Mouse (Mus musculus): ENCODE measurements around the gene Camk2g. TPM values are rescaled to one million over a fixed set of nuclear protein-coding genes. Genes with fewer than 3 reads are reported as not detected.

Camk2g gene
- polyA plus RNA-seq, 1 experiment from 2014 or later: 49.1 TPM

DNA sequence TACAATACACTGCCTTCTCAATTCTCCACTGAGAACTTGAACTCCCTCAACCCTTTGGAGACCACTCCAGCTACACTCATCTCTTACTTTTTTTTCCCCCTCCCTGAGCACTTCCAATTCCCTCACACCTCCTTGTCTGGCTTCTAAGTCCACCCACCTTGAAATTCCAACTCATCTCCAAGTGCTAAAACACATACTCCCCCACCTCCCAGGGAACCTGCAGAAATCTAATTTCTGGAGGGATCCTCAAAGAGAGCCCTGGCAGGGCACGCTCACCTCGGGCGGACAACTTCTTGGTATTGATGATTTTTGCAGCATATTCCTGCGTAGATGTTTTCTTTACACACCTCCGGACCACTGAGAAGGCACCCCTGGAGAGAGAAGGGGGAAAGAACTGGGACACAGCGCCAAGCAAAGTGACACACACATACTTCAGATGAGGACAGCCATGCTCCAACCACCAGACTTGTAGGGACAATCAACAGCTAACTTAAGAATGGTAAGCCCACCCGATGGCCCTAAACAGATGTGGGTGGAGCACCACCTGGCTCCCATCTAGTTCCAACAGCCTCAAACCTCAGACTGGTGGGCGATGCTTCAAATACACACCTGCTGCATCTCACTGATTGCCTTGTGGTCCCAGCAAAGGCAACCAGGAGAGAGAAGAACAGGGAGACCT is 1.5 kb downstream of the Camk2g start:
- H3K9me3 ChIP-seq: no peaks in the 10 kb centered on the region
- H3K27ac ChIP-seq: no peak overlapping the region
- 68% methylated on average over 8 of the region's 8 CpGs for WGBS
- H3K4me2 ChIP-seq: peak overlapping the region; percentile 85
- ATAC-seq (ENCODE audit: insufficient read depth, low FRiP score, low read depth): no peak
- H3K4me3 ChIP-seq (replicated peaks): peak overlapping the region; percentile 82
- H3K4me1 ChIP-seq: peaks cover 18% of the 10 kb centered on the region
- no peaks in the 10 kb centered on the region for H3K27me3 ChIP-seq (replicated peaks)
- peaks cover 19% of the 10 kb centered on the region for H3K36me3 ChIP-seq
- H3K9ac ChIP-seq: peak overlapping the region; percentile 50; the same call in 1 of the 2 replicates

DNA sequence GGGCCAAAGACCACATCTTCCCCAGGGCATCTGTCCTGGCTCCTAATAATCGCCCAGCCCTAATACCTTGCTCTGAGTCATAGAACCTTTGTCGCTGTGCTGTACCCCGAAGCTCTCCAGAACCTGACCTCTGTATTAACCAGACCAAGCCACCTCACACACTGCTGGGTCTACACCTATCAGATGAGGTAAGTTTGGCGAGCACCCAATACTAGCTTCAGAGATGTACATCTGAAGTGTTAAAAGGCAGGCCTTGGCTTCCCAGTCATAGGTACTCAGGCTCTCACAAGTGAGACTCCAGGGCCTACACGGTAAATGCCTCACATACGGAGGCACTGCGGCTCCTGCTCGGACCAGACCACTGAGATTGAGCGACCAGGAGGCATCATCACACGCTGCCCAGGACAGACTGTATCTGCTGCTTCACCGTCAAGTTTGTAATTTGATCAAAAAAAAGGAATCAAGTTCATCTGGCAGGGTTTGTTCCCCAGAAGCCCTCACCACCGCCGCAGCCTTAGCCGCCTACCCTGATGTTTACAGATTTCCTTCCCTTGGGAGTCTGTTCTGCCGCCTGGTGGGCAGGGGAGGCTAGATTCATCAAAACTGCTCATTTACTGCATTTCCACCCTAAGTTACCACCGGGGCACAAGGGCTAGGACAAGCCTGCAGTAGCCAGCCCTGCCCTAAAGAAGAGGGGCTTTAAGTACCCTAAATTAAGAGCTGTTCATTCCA is 2.2 kb downstream of the Camk2g start:
- no peak for ATAC-seq (ENCODE audit: insufficient read depth, low FRiP score, low read depth)

DNA sequence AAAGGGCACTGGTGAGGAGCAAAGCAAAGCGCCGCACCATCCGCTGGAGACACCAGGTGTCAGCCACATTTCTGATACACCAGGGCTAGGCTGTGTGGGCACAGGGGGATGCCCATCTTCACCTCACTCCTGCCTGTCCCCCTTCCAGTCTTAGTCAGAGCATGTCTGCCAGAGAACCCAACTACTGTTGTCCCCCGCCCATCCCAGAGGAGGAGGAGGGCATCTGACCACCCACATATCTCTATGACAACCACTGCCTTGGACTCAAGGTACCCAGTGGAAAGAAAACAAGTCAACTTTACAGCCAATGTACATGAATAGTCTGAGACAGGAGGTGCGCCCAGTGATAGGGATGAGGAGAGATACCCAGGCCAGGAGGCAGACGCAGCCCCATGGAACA is 2.9 kb downstream of the Camk2g start:
- no peak overlapping the region for H3K4me2 ChIP-seq
- ATAC-seq (ENCODE audit: insufficient read depth, low FRiP score, low read depth): no peak
- no peaks in the 10 kb centered on the region for H3K27me3 ChIP-seq (replicated peaks)
- no peak overlapping the region for H3K27ac ChIP-seq
- peaks cover 28% of the 10 kb centered on the region for H3K4me1 ChIP-seq
- 96% methylated on average over 6 of the region's 6 CpGs for WGBS
- no peak overlapping the region for H3K9ac ChIP-seq
- H3K36me3 ChIP-seq: peaks cover 19% of the 10 kb centered on the region
- no peaks in the 10 kb centered on the region for H3K9me3 ChIP-seq
- H3K4me3 ChIP-seq (replicated peaks): no peak overlapping the region

More for the DNA sequence above, 2.2 kb downstream of the Camk2g start:
- no peak overlapping the region for H3K27ac ChIP-seq
- no peak overlapping the region for H3K4me3 ChIP-seq (replicated peaks)
- no peak overlapping the region for H3K9ac ChIP-seq
- peaks cover 21% of the 10 kb centered on the region for H3K4me1 ChIP-seq
- H3K4me2 ChIP-seq: no peak overlapping the region
- 74% methylated on average over 16 of the region's 16 CpGs for WGBS
- H3K27me3 ChIP-seq (replicated peaks): no peaks in the 10 kb centered on the region
- H3K36me3 ChIP-seq: peaks cover 19% of the 10 kb centered on the region
- H3K9me3 ChIP-seq: no peaks in the 10 kb centered on the region

DNA sequence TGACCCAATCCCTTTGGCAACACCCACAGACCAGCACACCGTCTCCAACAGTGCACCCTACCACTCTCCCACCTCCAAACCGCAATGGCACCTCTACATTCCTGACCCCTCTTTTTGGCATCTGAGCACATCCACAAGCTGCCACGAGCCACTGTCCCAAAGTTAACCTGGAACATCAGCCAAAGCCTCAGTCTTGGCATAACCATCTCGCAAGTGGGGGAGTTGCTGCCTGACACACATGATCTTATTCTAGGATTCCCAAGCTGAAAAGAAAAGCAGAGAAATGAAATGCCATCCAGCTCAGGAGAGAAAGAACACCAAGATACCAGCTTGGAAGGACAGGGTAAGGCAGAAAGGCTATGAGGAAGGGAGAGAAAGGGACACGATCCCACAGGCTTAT is 3.4 kb downstream of the Camk2g start:
- H3K9ac ChIP-seq: no peak overlapping the region
- H3K27me3 ChIP-seq (replicated peaks): no peaks in the 10 kb centered on the region
- H3K4me1 ChIP-seq: peaks cover 30% of the 10 kb centered on the region
- no peaks in the 10 kb centered on the region for H3K9me3 ChIP-seq
- no peak overlapping the region for H3K27ac ChIP-seq
- H3K36me3 ChIP-seq: peaks cover 19% of the 10 kb centered on the region
- ATAC-seq (ENCODE audit: insufficient read depth, low FRiP score, low read depth): no peak
- no peak overlapping the region for H3K4me2 ChIP-seq
- H3K4me3 ChIP-seq (replicated peaks): no peak overlapping the region
- WGBS: 91% methylated on average over 5 of the region's 5 CpGs

DNA sequence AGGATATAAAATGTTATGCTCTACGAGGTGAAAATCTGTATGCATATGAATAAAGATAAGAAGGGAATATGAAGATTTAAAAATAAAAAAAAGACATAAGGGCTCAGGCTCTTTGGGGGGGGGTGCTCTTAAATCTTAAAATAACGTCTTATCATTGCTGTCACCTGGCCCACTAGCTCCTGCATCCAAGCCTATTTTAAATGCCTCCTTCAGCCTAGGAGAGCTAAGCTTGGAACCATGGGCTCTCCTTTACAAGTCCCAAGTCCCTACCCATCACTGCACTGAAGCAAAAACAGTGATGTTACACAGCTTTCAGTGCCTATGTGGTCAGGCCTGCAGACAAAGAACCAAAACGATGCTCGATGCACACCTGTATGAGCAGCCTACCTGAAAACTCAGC is 4.3 kb downstream of the Camk2g start:
- 86% methylated on average over 4 of the region's 4 CpGs for WGBS
- Histone ChIP-seq H3K9me3 (no peaks in the 10 kb centered on the region), H3K27me3 (replicated peaks) (no peaks in the 10 kb centered on the region), H3K36me3 (peaks cover 22% of the 10 kb centered on the region), H3K4me3 (replicated peaks) (no peak overlapping the region), H3K9ac (no peak overlapping the region), H3K27ac (no peak overlapping the region), H3K4me2 (no peak overlapping the region), H3K4me1 (peaks cover 30% of the 10 kb centered on the region)
- ATAC-seq (ENCODE audit: insufficient read depth, low FRiP score, low read depth): no peak

DNA sequence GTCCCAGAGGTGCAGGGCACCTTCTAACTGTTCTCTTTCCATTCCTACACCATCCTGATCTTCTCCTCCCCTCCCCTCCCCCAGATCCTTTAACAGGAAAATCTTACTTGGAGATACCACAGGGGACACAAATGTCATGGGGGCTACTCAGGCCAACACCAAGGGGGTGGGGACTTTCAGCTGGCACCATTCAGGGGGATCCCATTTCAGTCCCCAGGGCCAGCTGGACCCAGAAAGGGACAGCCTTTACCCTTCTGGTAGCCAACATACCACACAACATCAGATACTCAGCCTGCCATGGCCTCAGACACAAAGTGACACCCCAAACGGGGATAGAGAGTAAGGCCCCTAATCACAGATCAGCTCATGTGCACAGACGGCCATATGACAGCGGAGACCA is 5.7 kb downstream of the Camk2g start:
- H3K9ac ChIP-seq: no peak overlapping the region
- H3K4me1 ChIP-seq: peaks cover 30% of the 10 kb centered on the region
- no peaks in the 10 kb centered on the region for H3K27me3 ChIP-seq (replicated peaks)
- H3K27ac ChIP-seq: no peak overlapping the region
- WGBS: 77% methylated on average over 3 of the region's 3 CpGs
- ATAC-seq (ENCODE audit: insufficient read depth, low FRiP score, low read depth): no peak
- peaks cover 23% of the 10 kb centered on the region for H3K36me3 ChIP-seq
- no peak overlapping the region for H3K4me2 ChIP-seq
- no peaks in the 10 kb centered on the region for H3K9me3 ChIP-seq
- no peak overlapping the region for H3K4me3 ChIP-seq (replicated peaks)

DNA sequence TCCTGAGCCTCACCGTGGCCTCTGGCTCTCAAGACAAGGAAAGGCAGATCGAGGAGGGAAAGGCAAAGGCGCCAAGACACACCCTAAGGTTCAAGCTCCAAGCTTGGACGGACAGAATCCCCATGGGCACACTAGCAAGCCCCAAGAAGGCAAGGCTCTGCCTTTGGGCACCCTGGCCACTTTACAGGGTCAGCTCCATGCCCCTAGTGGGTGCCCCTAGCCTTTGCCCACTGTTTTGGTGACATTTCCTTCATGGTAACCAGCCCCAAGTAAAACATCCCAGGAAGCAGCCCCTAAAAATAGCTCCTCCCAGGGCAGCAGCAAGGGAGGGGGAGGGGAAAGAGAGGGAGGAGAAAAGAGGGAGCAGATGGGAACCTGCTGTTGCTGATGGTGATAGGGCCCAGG is 7.3 kb downstream of the Camk2g start:
- WGBS: 60% methylated on average over 4 of the region's 4 CpGs
- H3K27ac ChIP-seq: 0 out of 2 replicates have a peak overlapping the region, but pooled peaks have one; percentile 22
- H3K4me1 ChIP-seq: peaks cover 16% of the 10 kb centered on the region
- H3K9me3 ChIP-seq: no peaks in the 10 kb centered on the region
- no peak overlapping the region for H3K4me2 ChIP-seq
- no peaks in the 10 kb centered on the region for H3K27me3 ChIP-seq (replicated peaks)
- ATAC-seq (ENCODE audit: insufficient read depth, low FRiP score, low read depth): no peak
- no peak overlapping the region for H3K4me3 ChIP-seq (replicated peaks)
- peaks cover 21% of the 10 kb centered on the region for H3K36me3 ChIP-seq
- no peak overlapping the region for H3K9ac ChIP-seq

DNA sequence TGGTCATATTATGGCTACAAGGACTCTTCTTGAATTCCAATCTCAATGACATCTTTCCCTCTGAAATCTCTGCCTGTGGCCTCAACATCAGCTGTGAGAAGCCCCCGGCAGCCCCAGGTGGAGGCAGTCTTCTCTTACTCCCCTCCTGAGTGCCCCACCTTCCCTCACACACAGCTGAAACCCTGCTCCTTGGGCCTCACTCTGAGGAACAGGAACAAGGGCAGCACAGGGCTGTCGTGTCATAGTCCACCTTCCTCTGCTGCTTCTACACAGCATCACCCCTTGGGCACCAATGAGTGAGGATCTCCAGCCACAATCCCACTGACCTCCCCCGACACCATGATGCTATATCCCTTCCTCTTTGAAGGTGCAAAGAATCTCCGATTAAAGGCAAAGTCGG is 7.9 kb downstream of the Camk2g start:
- 79% methylated on average over 5 of the region's 5 CpGs for WGBS
- Histone ChIP-seq H3K4me1 (peaks cover 12% of the 10 kb centered on the region), H3K4me3 (replicated peaks) (no peak overlapping the region), H3K9me3 (no peaks in the 10 kb centered on the region), H3K27me3 (replicated peaks) (no peaks in the 10 kb centered on the region), H3K4me2 (no peak overlapping the region), H3K9ac (no peak overlapping the region), H3K36me3 (peaks cover 17% of the 10 kb centered on the region), H3K27ac (no peak overlapping the region)
- ATAC-seq (ENCODE audit: insufficient read depth, low FRiP score, low read depth): no peak

DNA sequence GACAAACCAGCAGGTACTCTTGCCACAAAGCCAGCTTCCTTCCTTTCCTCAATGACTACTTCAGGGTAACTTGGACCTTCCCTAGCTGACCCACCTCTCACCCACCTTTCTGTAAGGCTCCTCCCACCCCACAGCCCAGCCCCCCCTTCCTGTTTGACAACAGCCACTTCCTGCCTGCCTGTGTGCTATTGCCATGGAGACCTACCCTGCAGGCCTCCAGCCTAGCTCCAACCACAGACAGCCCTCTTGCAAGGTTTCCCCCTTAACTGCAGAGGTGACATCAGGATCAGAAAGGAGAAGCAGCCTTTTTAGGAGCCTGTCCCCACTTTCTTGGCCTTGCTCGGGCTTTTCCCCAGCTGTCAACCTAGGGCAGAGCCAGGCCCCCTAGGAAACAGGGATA is 8.7 kb downstream of the Camk2g start:
- WGBS: 69% methylated on average over 1 of the region's 1 CpGs
- ATAC-seq (ENCODE audit: insufficient read depth, low FRiP score, low read depth): 0 out of 2 replicates have a peak, but pooled peaks have one; percentile 25

DNA sequence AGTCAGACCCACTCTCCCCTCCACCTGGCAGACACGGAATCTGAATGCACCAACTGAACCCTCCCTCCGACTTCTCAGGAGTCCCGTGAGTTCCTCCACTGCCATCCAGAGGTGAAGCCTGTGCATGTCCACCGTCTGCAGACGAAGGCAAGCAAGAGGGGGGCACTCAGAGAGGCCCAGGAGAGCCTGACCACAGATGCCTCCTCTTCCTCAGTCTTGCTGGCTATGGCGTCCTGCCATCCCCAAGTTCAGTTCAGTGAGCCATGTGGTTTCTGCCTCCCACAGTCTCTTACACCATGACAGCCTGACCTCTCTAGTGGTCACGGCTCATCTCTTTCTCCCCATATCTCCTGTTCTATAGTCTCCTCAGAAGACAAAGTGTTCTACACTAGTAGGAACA is 9.2 kb downstream of the Camk2g start:
- peak; percentile 9; the same call in 1 of the 2 replicates for ATAC-seq (ENCODE audit: insufficient read depth, low FRiP score, low read depth)
- H3K4me1 ChIP-seq: peaks cover 12% of the 10 kb centered on the region
- H3K36me3 ChIP-seq: peaks cover 8% of the 10 kb centered on the region; the same call in 1 of the 2 replicates
- H3K9ac ChIP-seq: no peak overlapping the region
- no peak overlapping the region for H3K27ac ChIP-seq
- H3K9me3 ChIP-seq: no peaks in the 10 kb centered on the region
- H3K27me3 ChIP-seq (replicated peaks): no peaks in the 10 kb centered on the region
- no peak overlapping the region for H3K4me2 ChIP-seq
- 75% methylated on average over 7 of the region's 7 CpGs for WGBS
- H3K4me3 ChIP-seq (replicated peaks): no peak overlapping the region

More for the DNA sequence above, 8.7 kb downstream of the Camk2g start:
- H3K27me3 ChIP-seq (replicated peaks): no peaks in the 10 kb centered on the region
- 0 out of 2 replicates have a peak overlapping the region, but pooled peaks have one; percentile 44 for H3K27ac ChIP-seq
- no peak overlapping the region for H3K4me2 ChIP-seq
- H3K4me3 ChIP-seq (replicated peaks): no peak overlapping the region
- peaks cover 11% of the 10 kb centered on the region; the same call in 1 of the 2 replicates for H3K36me3 ChIP-seq
- no peak overlapping the region for H3K9ac ChIP-seq
- no peaks in the 10 kb centered on the region for H3K9me3 ChIP-seq
- H3K4me1 ChIP-seq: peaks cover 12% of the 10 kb centered on the region

DNA sequence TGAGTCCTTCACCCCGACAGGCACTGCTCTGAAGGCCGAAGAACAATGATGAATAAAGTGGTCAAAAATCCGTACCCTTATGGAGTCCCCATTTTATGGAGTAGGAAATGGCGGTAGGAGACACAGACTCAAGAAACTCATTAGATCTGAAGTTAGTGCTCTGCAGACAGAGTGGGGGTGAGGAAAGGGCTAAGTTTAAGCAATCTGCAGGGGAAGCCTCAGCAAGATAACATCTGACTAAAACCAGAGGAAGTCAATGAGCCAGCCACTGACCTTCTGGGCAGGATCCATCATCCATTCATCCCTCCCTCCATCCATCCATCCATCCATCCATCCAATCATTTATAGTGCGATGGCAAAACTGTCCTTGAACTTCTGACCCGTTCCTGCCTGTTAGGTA is 10.4 kb downstream of the Camk2g start:
- ATAC-seq (ENCODE audit: insufficient read depth, low FRiP score, low read depth): no peak
- Histone ChIP-seq H3K27me3 (replicated peaks) (no peaks in the 10 kb centered on the region), H3K27ac (no peak overlapping the region), H3K36me3 (peaks cover 8% of the 10 kb centered on the region), H3K4me1 (peaks cover 12% of the 10 kb centered on the region), H3K4me3 (replicated peaks) (no peak overlapping the region), H3K9ac (no peak overlapping the region), H3K9me3 (no peaks in the 10 kb centered on the region), H3K4me2 (no peak overlapping the region)
- 90% methylated on average over 6 of the region's 6 CpGs for WGBS

DNA sequence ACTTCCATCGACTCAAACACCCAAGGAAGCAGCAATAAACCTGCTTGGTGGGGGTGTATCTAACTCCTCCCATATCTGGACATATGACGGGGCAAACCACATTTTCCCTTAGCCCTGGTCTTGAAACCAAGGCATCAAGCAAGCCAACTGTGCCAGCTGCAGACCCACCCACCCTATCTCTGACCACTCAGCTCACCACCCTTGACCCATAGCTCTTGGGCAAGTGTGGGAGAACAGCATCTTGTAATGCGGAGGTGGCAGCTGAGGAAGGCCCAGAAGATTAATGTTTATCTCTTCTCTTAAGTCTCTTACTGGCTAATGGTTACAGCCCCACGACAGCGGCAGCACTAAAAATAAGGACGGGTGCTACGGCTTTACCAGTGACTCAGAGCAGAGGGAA is 11.0 kb downstream of the Camk2g start:
- H3K4me2 ChIP-seq: no peak overlapping the region
- no peaks in the 10 kb centered on the region for H3K9me3 ChIP-seq
- ATAC-seq (ENCODE audit: insufficient read depth, low FRiP score, low read depth): no peak
- no peak overlapping the region for H3K9ac ChIP-seq
- H3K27ac ChIP-seq: no peak overlapping the region
- H3K4me1 ChIP-seq: peaks cover 12% of the 10 kb centered on the region
- H3K36me3 ChIP-seq: peaks cover 9% of the 10 kb centered on the region
- no peaks in the 10 kb centered on the region for H3K27me3 ChIP-seq (replicated peaks)
- no peak overlapping the region for H3K4me3 ChIP-seq (replicated peaks)
- WGBS: 82% methylated on average over 7 of the region's 7 CpGs

Measured in stomach, embryonic 15.5 days (tissue).